26 mouse cellular contexts compared by ENCODE assay signal in the genomic region with DNA sequence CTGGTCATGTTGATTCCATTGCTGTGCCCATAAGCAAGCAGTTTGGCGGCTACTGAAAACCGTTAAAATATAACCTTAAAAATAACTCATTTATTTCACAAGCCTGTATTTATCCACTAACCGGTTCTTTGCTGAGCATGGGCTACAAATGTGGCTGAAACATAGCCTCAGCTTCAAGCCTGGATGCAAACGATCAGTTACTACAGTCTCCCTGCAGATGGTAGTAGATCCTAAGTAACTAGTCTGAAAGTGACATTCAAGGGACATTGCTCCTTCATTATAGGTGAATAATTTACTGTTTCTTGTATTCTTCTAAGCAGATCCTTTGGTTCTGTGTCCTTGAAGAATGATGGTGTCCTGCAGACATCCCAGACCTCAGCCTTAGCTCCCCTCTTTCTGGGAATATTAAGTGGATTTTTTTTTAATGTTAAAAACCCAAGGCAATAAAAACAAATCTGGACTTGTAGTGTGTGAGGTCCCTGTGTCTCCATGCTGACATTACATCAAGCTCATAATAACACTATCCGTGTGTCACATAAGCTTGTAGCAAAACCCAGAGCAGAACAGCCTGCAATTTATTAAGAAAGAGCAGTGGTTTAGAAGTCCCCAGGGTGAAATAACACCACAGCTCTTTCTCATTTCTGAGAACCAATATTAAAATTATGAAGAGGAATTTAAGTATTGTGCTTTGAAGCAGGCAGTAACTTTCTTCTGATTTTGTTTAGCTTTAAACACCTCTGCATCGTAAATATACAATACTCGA. TPM values are rescaled to one million over a fixed set of nuclear protein-coding genes. Genes with fewer than 3 reads are reported as not detected.
DNase-seq lines count a peak whose midpoint lies in the region; ATAC-seq and TF ChIP-seq lines count a peak whose summit lies in the region.
"Had no signal": no experiment of that assay in that cellular context is flagged by ENCODE, and none has a peak within 500 bp of the region (broad histone marks: within the 10 kb centered on the region; RNA-seq: fewer than 3 reads in every experiment).

No protein-coding gene starts in this region.

- no peak for TF ChIP-seq EP300 in CH12.LX (IDR thresholded peaks at IDR 0.05; ENCODE audit: low read length)

- WGBS in hindbrain, embryonic 15.5 days, result 84% methylated on average over 7 of the region's 7 CpGs
- 84% methylated on average over 7 of the region's 7 CpGs for WGBS in hindbrain, embryonic 14.5 days

- ATAC-seq in hindbrain, embryonic 15.5 days (ENCODE audit: low FRiP score, low read depth), result 0 out of 2 replicates have a peak, but pooled peaks have one; percentile 32
- ATAC-seq in hindbrain, embryonic 14.5 days (ENCODE audit: low FRiP score), result no peak
- ATAC-seq: CD4-positive, CD25-positive, alpha-beta regulatory T cell, adult 4 months; forebrain, embryonic 13.5 days; inflammation-experienced regulatory T-cells, adult 6 months; liver, embryonic 12.5 days; midbrain, embryonic 13.5 days; Patski had no signal

- H3K4me3 ChIP-seq in hindbrain, embryonic 15.5 days, result no peak overlapping the region
- H3K4me3 ChIP-seq in hindbrain, embryonic 14.5 days (replicated peaks; ENCODE audit: low read length), result no peak overlapping the region
- H3K4me3 ChIP-seq in left cerebral cortex, adult 2 months, result no peak overlapping the region
- H3K4me3 ChIP-seq in CH12.LX (replicated peaks in 1 of 3; ENCODE audit: low read depth in 2 of 3, low read length in 2 of 3, poor library complexity in 1 of 3), result no peak overlapping the region
- no peak overlapping the region for H3K4me3 ChIP-seq in cortical plate, adult 2 months (ENCODE audit: insufficient read depth, low read length)
- H3K4me3 ChIP-seq: forebrain, embryonic 13.5 days; heart, adult 2 months; liver, embryonic 12.5 days; megakaryocyte, embryonic 14.5 days; midbrain, embryonic 13.5 days had no signal

- H3K9me3 ChIP-seq in hindbrain, embryonic 15.5 days, result no peaks in the 10 kb centered on the region
- no peaks in the 10 kb centered on the region for H3K9me3 ChIP-seq in hindbrain, embryonic 14.5 days (ENCODE audit: control insufficient read depth, low read length)
- H3K9me3 ChIP-seq in CH12.LX (replicated peaks; ENCODE audit: low read length), result no peaks in the 10 kb centered on the region
- H3K9me3 ChIP-seq: forebrain, embryonic 13.5 days; midbrain, embryonic 13.5 days had no signal

- H3K36me3 ChIP-seq in hindbrain, embryonic 15.5 days, result 0 out of 2 replicates have a peak, but pooled peaks cover 5% of the 10 kb centered on the region
- H3K36me3 ChIP-seq in hindbrain, embryonic 14.5 days (replicated peaks; ENCODE audit: control insufficient read depth, insufficient read depth), result peaks cover 12% of the 10 kb centered on the region
- no peaks in the 10 kb centered on the region for H3K36me3 ChIP-seq in CH12.LX (replicated peaks in 1 of 2; ENCODE audit: control insufficient read depth in 1 of 2, insufficient read depth in 1 of 2, low read length in 1 of 2)
- H3K36me3 ChIP-seq: G1E; liver, embryonic 12.5 days had no signal

- H3K27me3 ChIP-seq in hindbrain, embryonic 15.5 days, result no peaks in the 10 kb centered on the region
- H3K27me3 ChIP-seq in hindbrain, embryonic 14.5 days (ENCODE audit: control insufficient read depth, insufficient read depth, low read length), result no peaks in the 10 kb centered on the region
- no peaks in the 10 kb centered on the region for H3K27me3 ChIP-seq in CH12.LX (replicated peaks)
- H3K27me3 ChIP-seq: forebrain, embryonic 13.5 days; liver, embryonic 12.5 days; megakaryocyte, embryonic 14.5 days; midbrain, embryonic 13.5 days had no signal

- H3K79me2 ChIP-seq in CH12.LX (replicated peaks; ENCODE audit: control insufficient read depth, extremely low read depth, insufficient read depth, poor library complexity, severe bottlenecking), result no peaks in the 10 kb centered on the region

- H3K4me1 ChIP-seq in hindbrain, embryonic 15.5 days (replicated peaks), result peaks cover 3% of the 10 kb centered on the region; the same call in 1 of the 2 replicates
- no peaks in the 10 kb centered on the region for H3K4me1 ChIP-seq in hindbrain, embryonic 14.5 days (replicated peaks; ENCODE audit: control insufficient read depth, insufficient read depth, low read length)
- H3K4me1 ChIP-seq in CH12.LX (ENCODE audit: control insufficient read depth in 1 of 2, insufficient read depth in 2 of 2), result no peaks in the 10 kb centered on the region
- H3K4me1 ChIP-seq in cortical plate, adult 2 months (ENCODE audit: control insufficient read depth, insufficient read depth, low read length), result peaks cover 3% of the 10 kb centered on the region
- H3K4me1 ChIP-seq: liver, embryonic 12.5 days; megakaryocyte, embryonic 14.5 days; midbrain, embryonic 13.5 days had no signal

- DNase-seq in hindbrain, embryonic 14.5 days (ENCODE audit: low spot score), result no peak
- DNase-seq in left cerebral cortex, adult 2 months (ENCODE audit: extremely low spot score in 1 of 2, low spot score in 2 of 2), result no peak
- DNase-seq in left cerebral cortex, adult 9 months (ENCODE audit: low spot score in 2 of 2), result no peak
- no peak for DNase-seq in CH12.LX (ENCODE audit: extremely low read depth)
- DNase-seq in cerebellum, postnatal 25 days, result no peak
- DNase-seq in embryo, embryonic 10.5 days (ENCODE audit: low spot score), result no peak
- DNase-seq: adrenal gland, adult 2 months; cerebellum, adult 11-12 months; cerebellum, postnatal 10 days; gastrocnemius, postnatal 25 days; heart, adult 2 months; kidney, adult 9 months; kidney, postnatal 25 days; lung, adult 2 months; lung, postnatal 36 days had no signal

- H3K9ac ChIP-seq in hindbrain, embryonic 15.5 days, result no peak overlapping the region
- no peak overlapping the region for H3K9ac ChIP-seq in hindbrain, embryonic 14.5 days
- H3K9ac ChIP-seq in CH12.LX (ENCODE audit: insufficient read depth, low read depth), result no peak overlapping the region
- H3K9ac ChIP-seq: forebrain, embryonic 13.5 days; liver, embryonic 12.5 days; midbrain, embryonic 13.5 days had no signal

- intact Hi-C loops in left cerebral cortex, adult 2 months (cut with DNase I), result no loop called here

- no peak for TF ChIP-seq POLR2A in CH12.LX (IDR thresholded peaks at IDR 0.05; ENCODE audit: low read depth, low read length)
- no peak for TF ChIP-seq POLR2A in cortical plate, adult 2 months (IDR thresholded peaks at IDR 0.05; ENCODE audit: extremely low read depth, insufficient read depth, low read length)

- dilution Hi-C loops in CH12.LX (cut with MboI; ENCODE audit: extremely low pct_ligation_motif_present, extremely low pct_unique_long_range_greater_than_20kb, low sequenced_read_pairs), result no loop called here

- H3K4me2 ChIP-seq in hindbrain, embryonic 15.5 days, result no peak overlapping the region
- H3K4me2 ChIP-seq in hindbrain, embryonic 14.5 days (replicated peaks), result no peak overlapping the region
- no peak overlapping the region for H3K4me2 ChIP-seq in CH12.LX (ENCODE audit: insufficient read depth, low read depth, poor library complexity, severe bottlenecking)
- H3K4me2 ChIP-seq: forebrain, embryonic 13.5 days; liver, embryonic 12.5 days; midbrain, embryonic 13.5 days had no signal

- no peak overlapping the region for H3K27ac ChIP-seq in hindbrain, embryonic 15.5 days (replicated peaks)
- no peak overlapping the region for H3K27ac ChIP-seq in hindbrain, embryonic 14.5 days
- H3K27ac ChIP-seq in left cerebral cortex, adult 2 months, result no peak overlapping the region
- no peak overlapping the region for H3K27ac ChIP-seq in CH12.LX (ENCODE audit: insufficient read depth, low read depth)
- H3K27ac ChIP-seq in cortical plate, adult 2 months (ENCODE audit: insufficient read depth, low read length), result no peak overlapping the region
- H3K27ac ChIP-seq: forebrain, embryonic 13.5 days; heart, adult 2 months; liver, embryonic 12.5 days; midbrain, embryonic 13.5 days had no signal

- TF ChIP-seq RAD21 in CH12.LX (IDR thresholded peaks at IDR 0.05; ENCODE audit: low read depth, low read length), result peak; percentile 53

- peak; percentile 31 for TF ChIP-seq CTCF in left cerebral cortex, adult 2 months (IDR thresholded peaks at IDR 0.05)
- TF ChIP-seq CTCF in CH12.LX (conservative IDR thresholded peaks at IDR 0.05 in 1 of 2, IDR thresholded peaks at IDR 0.05 in 1 of 2; ENCODE audit: low read depth in 2 of 2, low read length in 2 of 2), result peak in 1 of 2 experiments; percentile 47; a peak in 2 of 4 replicates
- peak; percentile 4; the same call in 1 of the 2 replicates for TF ChIP-seq CTCF in cortical plate, adult 2 months (IDR thresholded peaks at IDR 0.05; ENCODE audit: extremely low read depth, insufficient read depth, low read length)

- in situ Hi-C loops in CH12.LX (cut with MboI; ENCODE audit: low pct_ligation_motif_present, low pct_unique_long_range_greater_than_20kb, low sequenced_read_pairs), result no loop called here

TF ChIP-seq in CH12.LX, 34 proteins besides CTCF, POLR2A, EP300 and RAD21:
- TF ChIP-seq MAZ (IDR thresholded peaks at IDR 0.05; ENCODE audit: low read depth, low read length) (no peak), ZNF384 (IDR thresholded peaks at IDR 0.05; ENCODE audit: low read depth, low read length) (no peak), HCFC1 (IDR thresholded peaks at IDR 0.05; ENCODE audit: low read depth, low read length) (no peak), UBTF (IDR thresholded peaks at IDR 0.05; ENCODE audit: low read depth, low read length) (no peak), POLR2AphosphoS2 (IDR thresholded peaks at IDR 0.05; ENCODE audit: low read depth, low read length) (no peak), MAFK (IDR thresholded peaks at IDR 0.05; ENCODE audit: insufficient replicate concordance, low read length) (no peak), USF2 (conservative IDR thresholded peaks at IDR 0.05; ENCODE audit: low read depth, low read length) (no peak), SMC3 (IDR thresholded peaks at IDR 0.05; ENCODE audit: low read depth, low read length) (peak; percentile 17)
TF ChIP-seq in CH12.LX: peak in this region for 1.

RNA-seq across cellular contexts. Expression of a gene that starts 39.1 kb away (rescaled TPM):
- 29.7 and 37.2 TPM in 2 replicates for polyA plus RNA-seq in hindbrain, embryonic 15.5 days (2015; fragmentation: Nextera tagmentation; extraction: Ambion mirVana)
- 44.2 and 46.9 TPM in 2 replicates for polyA plus RNA-seq in hindbrain, embryonic 14.5 days (2014; fragmentation: Nextera tagmentation; extraction: Ambion mirVana)
- 10 to 100 TPM; 36.7 to 47.0 TPM for total RNA-seq in left cerebral cortex, adult 2 months (2021)
- total RNA-seq in CH12.LX (2012; rRNA removed), result not detected in 2 replicates
- not detected in 2 replicates for total RNA-seq in CH12.LX (2014; rRNA removed)
- polyA plus RNA-seq in CH12.LX (2012; ENCODE audit: insufficient read length, low read depth), result not detected in 2 replicates
- polyA plus RNA-seq in cortical plate, adult 2 months (2012; rRNA removed), result 26.3 and 27.2 TPM in 2 replicates
- total RNA-seq: gastrocnemius, postnatal 25 days; heart, adult 2 months; heart, postnatal 25 days had no signal
- polyA plus RNA-seq: CD4-positive, CD25-positive, alpha-beta regulatory T cell, adult 4 months; G1E; heart, adult 2 months; inflammation-experienced regulatory T-cells, adult 6 months; Patski had no signal

Comparison
In these comparisons a context has a peak if more than half of its experiments do, and no peak if none do; other contexts are left out.
1. RNA of a gene that starts 39.1 kb away (polyA plus RNA-seq): 44.2 to 46.9 TPM in hindbrain, embryonic 14.5 days, 29.7 to 37.2 TPM in hindbrain, embryonic 15.5 days and 26.3 to 27.2 TPM in cortical plate, adult 2 months; not detected in CH12.LX; every median in the first group is over 10 times any median in the second.